Mouse (Mus musculus) embryonic facial prominence, embryonic 11.5 days (tissue): ENCODE data around the gene Rnf141. TPM values are rescaled to one million over a fixed set of nuclear protein-coding genes. Genes with fewer than 3 reads are reported as not detected.

Experiments used
- ATAC-seq: fragments of 200-750 bp; cut with Nextera tagmentation; replicated peaks from 2 replicates; pipeline ENCODE4 v1.8.0; 2017; ENCODE audit warnings: low read depth; ENCODE audit not compliant: insufficient number of reproducible peaks, low FRiP score, low TSS enrichment
- DNase-seq: peaks from one replicate; pipeline ENCODE4 v3.0.0-alpha.2; 2015; ENCODE audit warnings: low spot score
- H3K27ac ChIP-seq: fragments of 300-500 bp; sonication (generic); replicated peaks from 2 replicates; pipeline ENCODE4 v1.5.1; 2014; ENCODE audit warnings: mild to moderate bottlenecking, low read depth, low read length, control low read depth
- H3K27me3 ChIP-seq: fragments of 300-500 bp; sonication (generic); 2 replicates; pipeline ENCODE4 v1.6.1; 2014; ENCODE audit warnings: mild to moderate bottlenecking, low read length, moderate library complexity, mixed read lengths; ENCODE audit not compliant: control insufficient read depth, insufficient read depth
- H3K36me3 ChIP-seq: fragments of 300-500 bp; sonication (generic); replicated peaks from 2 replicates; pipeline ENCODE4 v1.6.1; 2014; ENCODE audit warnings: low read depth, mild to moderate bottlenecking, low read length, moderate library complexity, mixed read lengths; ENCODE audit not compliant: control insufficient read depth, insufficient read depth
- H3K4me1 ChIP-seq: fragments of 300-500 bp; sonication (generic); 2 replicates; pipeline ENCODE4 v1.6.1; 2014; ENCODE audit warnings: low read length, mixed read lengths; ENCODE audit not compliant: control insufficient read depth, insufficient read depth
- H3K4me2 ChIP-seq: fragments of 300-500 bp; sonication (generic); 2 replicates; pipeline ENCODE4 v1.6.1; 2014; ENCODE audit warnings: low read depth, mild to moderate bottlenecking, control low read depth, low read length, moderate library complexity
- H3K4me3 ChIP-seq: fragments of 300-500 bp; sonication (generic); 2 replicates; pipeline ENCODE4 v1.5.1; 2014; ENCODE audit warnings: low read depth, low read length, control low read depth
- H3K9ac ChIP-seq: fragments of 300-500 bp; sonication (generic); replicated peaks from 2 replicates; pipeline ENCODE4 v1.6.1; 2014; ENCODE audit warnings: mild to moderate bottlenecking, control low read depth, low read length
- H3K9me3 ChIP-seq: fragments of 300-500 bp; sonication (generic); replicated peaks from 2 replicates; pipeline ENCODE4 v1.6.1; 2016; ENCODE audit warnings: mild to moderate bottlenecking, low read length, inconsistent platforms, mixed read lengths; ENCODE audit not compliant: control insufficient read depth
- WGBS: fragments of 180-500 bp; shearing (Covaris S2); extraction: QIAGEN DNeasy Blood & Tissue Kit; methylation state at CpG from one replicate; pipeline ENCODE4 v1.1.7; 2014; 5-methylcytosine and 5-hydroxymethylcytosine counted together
- polyA plus RNA-seq: library from polyadenylated mRNA; unstranded; fragments of >200 nt; fragmentation: Nextera tagmentation; extraction: Ambion mirVana; gene quantifications from 2 replicates; pipeline ENCODE4 v1.2.1, GENCODE M21; 2014

Gene Rnf141
- polyA plus RNA-seq, 1 experiment from 2014 or later = 20.6 TPM

GRCm38 (mm10) chr7:110813983-110814382, 30.3 kb downstream of the Rnf141 start:
- DNase-seq = no peak
- WGBS = 90% methylated on average over 1 of the region's 1 CpGs
- ATAC-seq = no peak
- Histone ChIP-seq H3K27me3 (no peaks in the 10 kb centered on the region), H3K4me2 (no peak overlapping the region), H3K4me1 (no peaks in the 10 kb centered on the region), H3K9me3 (no peaks in the 10 kb centered on the region), H3K36me3 (no peaks in the 10 kb centered on the region; the same call in 1 of the 2 replicates), H3K27ac (no peak overlapping the region), H3K4me3 (no peak overlapping the region), H3K9ac (no peak overlapping the region)

DNA sequence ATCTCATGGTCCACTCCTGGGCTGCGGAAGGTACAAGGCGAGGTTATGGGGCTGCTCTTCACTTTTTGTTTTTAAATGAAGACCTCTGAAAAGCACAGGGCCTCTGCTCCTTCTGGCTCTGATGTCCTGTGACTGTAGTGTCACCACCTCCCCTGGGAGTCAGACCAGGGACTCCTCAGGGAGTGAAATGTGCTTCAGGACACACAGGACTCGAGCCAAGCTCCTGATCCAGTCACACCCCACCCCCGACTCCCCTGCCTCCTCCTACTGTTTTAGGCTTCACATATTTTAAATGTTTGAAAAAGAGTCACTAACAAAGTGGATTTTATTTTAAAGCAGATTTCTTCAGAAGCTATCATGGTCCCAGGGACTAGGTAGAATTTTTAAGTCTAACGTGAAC, 32.7 kb downstream of the Rnf141 start:
- Histone ChIP-seq H3K4me2 (no peak overlapping the region), H3K4me1 (no peaks in the 10 kb centered on the region), H3K9ac (no peak overlapping the region), H3K36me3 (no peaks in the 10 kb centered on the region; the same call in 1 of the 2 replicates), H3K4me3 (no peak overlapping the region), H3K27me3 (no peaks in the 10 kb centered on the region), H3K9me3 (no peaks in the 10 kb centered on the region), H3K27ac (no peak overlapping the region)
- no peak for ATAC-seq
- 82% methylated on average over 5 of the region's 5 CpGs for WGBS
- no peak for DNase-seq

- Histone ChIP-seq H3K4me1 (no peaks in the 10 kb centered on the region), H3K27me3 (no peaks in the 10 kb centered on the region), H3K4me3 (no peak overlapping the region), H3K9ac (no peak overlapping the region), H3K9me3 (no peaks in the 10 kb centered on the region), H3K4me2 (no peak overlapping the region), H3K36me3 (no peaks in the 10 kb centered on the region; the same call in 1 of the 2 replicates), H3K27ac (no peak overlapping the region)
- WGBS = 88% methylated on average over 8 of the region's 8 CpGs
- no peak for DNase-seq
- no peak for ATAC-seq
These were observed 33.3 kb downstream of the Rnf141 start for GRCm38 (mm10) chr7:110810995-110811394.

GRCm38 (mm10) chr7:110809585-110810557, 34.4 kb downstream of the Rnf141 start:
- DNase-seq (no peak), ATAC-seq (no peak)
- H3K4me2 ChIP-seq = no peak overlapping the region
- no peaks in the 10 kb centered on the region for H3K9me3 ChIP-seq
- WGBS = 86% methylated on average over 18 of the region's 18 CpGs
- no peaks in the 10 kb centered on the region; the same call in 1 of the 2 replicates for H3K36me3 ChIP-seq
- no peak overlapping the region for H3K9ac ChIP-seq
- no peaks in the 10 kb centered on the region for H3K27me3 ChIP-seq
- no peaks in the 10 kb centered on the region for H3K4me1 ChIP-seq
- no peak overlapping the region for H3K4me3 ChIP-seq
- no peak overlapping the region for H3K27ac ChIP-seq

DNA sequence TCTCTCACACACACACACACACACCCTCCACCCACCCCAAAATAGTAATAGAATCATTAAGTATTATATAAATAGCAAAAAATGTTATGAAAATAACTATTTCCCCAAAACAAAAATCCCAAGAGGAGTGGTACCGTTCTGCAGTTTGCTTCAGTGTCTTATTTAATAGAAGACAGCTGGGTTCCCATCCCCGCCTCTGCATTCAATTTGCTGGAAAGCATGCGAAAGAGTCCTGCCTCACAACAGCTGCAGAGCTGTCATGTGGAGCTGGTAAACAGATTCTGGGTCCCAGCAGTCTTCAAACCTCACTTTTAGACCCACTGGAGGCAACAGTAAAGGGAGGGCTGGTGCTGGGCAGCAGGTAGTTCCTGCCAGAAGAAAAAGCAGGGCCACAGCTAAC, 35.3 kb downstream of the Rnf141 start:
- H3K9me3 ChIP-seq = no peaks in the 10 kb centered on the region
- ATAC-seq (no peak), DNase-seq (peak; percentile 59)
- H3K4me2 ChIP-seq = no peak overlapping the region
- no peaks in the 10 kb centered on the region for H3K27me3 ChIP-seq
- no peaks in the 10 kb centered on the region; the same call in 1 of the 2 replicates for H3K36me3 ChIP-seq
- H3K4me1 ChIP-seq = no peaks in the 10 kb centered on the region
- no peak overlapping the region for H3K4me3 ChIP-seq
- WGBS = 24% methylated on average over 3 of the region's 3 CpGs
- no peak overlapping the region for H3K27ac ChIP-seq
- no peak overlapping the region for H3K9ac ChIP-seq

GRCm38 (mm10) chr7:110807460-110808030, 36.7 kb downstream of the Rnf141 start:
- Histone ChIP-seq H3K36me3 (no peaks in the 10 kb centered on the region; the same call in 1 of the 2 replicates), H3K9me3 (no peaks in the 10 kb centered on the region), H3K4me2 (no peak overlapping the region), H3K27ac (no peak overlapping the region), H3K4me1 (no peaks in the 10 kb centered on the region), H3K9ac (no peak overlapping the region), H3K4me3 (no peak overlapping the region), H3K27me3 (no peaks in the 10 kb centered on the region)
- DNase-seq (no peak), ATAC-seq (no peak)
- WGBS = 94% methylated on average over 13 of the region's 13 CpGs

DNA sequence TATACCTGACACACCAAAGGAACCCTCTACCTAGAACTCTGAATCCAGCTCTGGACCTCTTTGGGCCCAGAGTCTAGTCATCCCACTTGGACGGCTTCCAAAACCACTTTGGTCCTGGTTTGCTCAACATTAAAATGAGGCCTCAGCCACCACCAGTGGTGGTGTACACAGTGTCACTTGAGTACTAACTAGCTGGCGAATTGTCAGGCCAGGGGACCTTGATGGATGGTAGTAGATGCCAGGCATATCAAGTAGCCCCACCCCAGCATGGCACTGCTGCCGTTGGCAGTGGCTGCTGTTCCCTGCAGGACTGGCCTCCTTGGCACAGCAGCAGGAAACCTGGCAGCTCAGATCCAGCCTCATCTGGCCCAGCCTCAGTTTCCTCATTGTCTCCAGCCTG, 40.0 kb downstream of the Rnf141 start:
- no peak for DNase-seq
- no peaks in the 10 kb centered on the region for H3K9me3 ChIP-seq
- no peak overlapping the region for H3K4me2 ChIP-seq
- H3K4me3 ChIP-seq = no peak overlapping the region
- H3K4me1 ChIP-seq = no peaks in the 10 kb centered on the region
- H3K27me3 ChIP-seq = no peaks in the 10 kb centered on the region
- 78% methylated on average over 3 of the region's 3 CpGs for WGBS
- ATAC-seq = no peak
- H3K36me3 ChIP-seq = no peaks in the 10 kb centered on the region
- H3K27ac ChIP-seq = no peak overlapping the region
- no peak overlapping the region for H3K9ac ChIP-seq

- DNase-seq (no peak), ATAC-seq (no peak)
- Histone ChIP-seq H3K9ac (no peak overlapping the region), H3K27me3 (no peaks in the 10 kb centered on the region), H3K4me1 (no peaks in the 10 kb centered on the region), H3K4me3 (no peak overlapping the region), H3K36me3 (no peaks in the 10 kb centered on the region), H3K4me2 (no peak overlapping the region), H3K27ac (no peak overlapping the region), H3K9me3 (no peaks in the 10 kb centered on the region)
- 91% methylated on average over 10 of the region's 10 CpGs for WGBS
These were observed 41.1 kb downstream of the Rnf141 start for GRCm38 (mm10) chr7:110803131-110803530.
